Mouse (Mus musculus): Measurements from ENCODE around the gene Cdyl. TPM values are rescaled to one million over a fixed set of nuclear protein-coding genes. Genes with fewer than 3 reads are reported as not detected.

Cdyl gene
- polyA plus RNA-seq, 1 experiment = 10.9 TPM

- Histone ChIP-seq H3K79me2 (ENCODE audit: control insufficient read depth, insufficient read depth) (no peaks in the 10 kb centered on the region), H3K27me3 (ENCODE audit: control insufficient read depth, insufficient read depth, insufficient read length) (no peaks in the 10 kb centered on the region)
- no peak for TF ChIP-seq MAX (IDR thresholded peaks at IDR 0.05; ENCODE audit: low read depth)
- no peak for TF ChIP-seq CEBPB (IDR thresholded peaks at IDR 0.05; ENCODE audit: insufficient read depth, poor library complexity, severe bottlenecking)
- no peak for TF ChIP-seq TCF12 (IDR thresholded peaks at IDR 0.05; ENCODE audit: insufficient read depth, poor library complexity, severe bottlenecking)
- no peak for TF ChIP-seq POLR2AphosphoS2 (IDR thresholded peaks at IDR 0.05; ENCODE audit: insufficient read length, low read depth)
- TF ChIP-seq USF1 (IDR thresholded peaks at IDR 0.05; ENCODE audit: low read depth) = no peak
- TF ChIP-seq REST (IDR thresholded peaks at IDR 0.05; ENCODE audit: insufficient read depth, insufficient read length) = no peak
- no peak for TF ChIP-seq TCF3 (IDR thresholded peaks at IDR 0.05; ENCODE audit: insufficient read length, low read depth)
- TF ChIP-seq E2F4 (IDR thresholded peaks at IDR 0.05; ENCODE audit: insufficient read depth) = no peak
- TF ChIP-seq POLR2A (IDR thresholded peaks at IDR 0.05; ENCODE audit: insufficient read length, low read depth) = no peak
- TF ChIP-seq MYOD1 (IDR thresholded peaks at IDR 0.05; ENCODE audit: control insufficient read depth in 1 of 3, insufficient read length in 2 of 3, low read depth in 2 of 3) = no peak
- no peak for TF ChIP-seq MYOG (IDR thresholded peaks at IDR 0.05; ENCODE audit: control insufficient read depth in 1 of 3, insufficient read depth in 1 of 3, insufficient read length in 2 of 3, low read depth in 2 of 3)
- no peak for TF ChIP-seq SRF (IDR thresholded peaks at IDR 0.05; ENCODE audit: control insufficient read depth, insufficient read length, low read depth)
Observed at GRCm38 (mm10) chr13:35669910-35670469, 10.4 kb downstream of the Cdyl start.

GRCm38 (mm10) chr13:35670875-35671274 lies 11.2 kb downstream of the Cdyl start:
- Histone ChIP-seq H3K4me2 (ENCODE audit: low read depth) (no peak overlapping the region), H3K36me3 (ENCODE audit: control insufficient read depth, insufficient read depth) (no peaks in the 10 kb centered on the region), H3K79me2 (ENCODE audit: control insufficient read depth, insufficient read depth) (no peaks in the 10 kb centered on the region), H3K4me3 (no peak overlapping the region), H3ac (ENCODE audit: control insufficient read depth, insufficient read length) (no peak overlapping the region), H3K27me3 (ENCODE audit: control insufficient read depth, insufficient read depth, insufficient read length) (no peaks in the 10 kb centered on the region)
- no peak for TF ChIP-seq CEBPB (IDR thresholded peaks at IDR 0.05; ENCODE audit: insufficient read depth, poor library complexity, severe bottlenecking)
- TF ChIP-seq POLR2A (IDR thresholded peaks at IDR 0.05; ENCODE audit: insufficient read length, low read depth) = no peak
- no peak for TF ChIP-seq MAX (IDR thresholded peaks at IDR 0.05; ENCODE audit: low read depth)
- TF ChIP-seq TCF3 (IDR thresholded peaks at IDR 0.05; ENCODE audit: insufficient read length, low read depth) = no peak
- TF ChIP-seq REST (IDR thresholded peaks at IDR 0.05; ENCODE audit: insufficient read depth, insufficient read length) = no peak
- TF ChIP-seq MYOG (IDR thresholded peaks at IDR 0.05; ENCODE audit: control insufficient read depth in 1 of 3, insufficient read depth in 1 of 3, insufficient read length in 2 of 3, low read depth in 2 of 3) = no peak
- TF ChIP-seq USF1 (IDR thresholded peaks at IDR 0.05; ENCODE audit: low read depth) = no peak
- no peak for TF ChIP-seq POLR2AphosphoS2 (IDR thresholded peaks at IDR 0.05; ENCODE audit: insufficient read length, low read depth)
- no peak for TF ChIP-seq TCF12 (IDR thresholded peaks at IDR 0.05; ENCODE audit: insufficient read depth, poor library complexity, severe bottlenecking)
- TF ChIP-seq E2F4 (IDR thresholded peaks at IDR 0.05; ENCODE audit: insufficient read depth) = no peak
- no peak for TF ChIP-seq MYOD1 (IDR thresholded peaks at IDR 0.05; ENCODE audit: control insufficient read depth in 1 of 3, insufficient read length in 2 of 3, low read depth in 2 of 3)
- no peak for TF ChIP-seq SRF (IDR thresholded peaks at IDR 0.05; ENCODE audit: control insufficient read depth, insufficient read length, low read depth)

More at GRCm38 (mm10) chr13:35669910-35670469, 10.4 kb downstream of the Cdyl start:
- Histone ChIP-seq H3K4me2 (ENCODE audit: low read depth) (no peak overlapping the region), H3K36me3 (ENCODE audit: control insufficient read depth, insufficient read depth) (no peaks in the 10 kb centered on the region), H3ac (ENCODE audit: control insufficient read depth, insufficient read length) (no peak overlapping the region), H3K4me3 (no peak overlapping the region)

GRCm38 (mm10) chr13:35676921-35677320 lies 17.3 kb downstream of the Cdyl start:
- no peak overlapping the region for H3K4me3 ChIP-seq
- no peaks in the 10 kb centered on the region for H3K27me3 ChIP-seq (ENCODE audit: control insufficient read depth, insufficient read depth, insufficient read length)
- no peak overlapping the region for H3ac ChIP-seq (ENCODE audit: control insufficient read depth, insufficient read length)
- no peaks in the 10 kb centered on the region for H3K79me2 ChIP-seq (ENCODE audit: control insufficient read depth, insufficient read depth)
- TF ChIP-seq USF1 (IDR thresholded peaks at IDR 0.05; ENCODE audit: low read depth) = no peak
- no peak for TF ChIP-seq E2F4 (IDR thresholded peaks at IDR 0.05; ENCODE audit: insufficient read depth)
- no peak for TF ChIP-seq CEBPB (IDR thresholded peaks at IDR 0.05; ENCODE audit: insufficient read depth, poor library complexity, severe bottlenecking)
- TF ChIP-seq POLR2A (IDR thresholded peaks at IDR 0.05; ENCODE audit: insufficient read length, low read depth) = no peak
- TF ChIP-seq MYOG (IDR thresholded peaks at IDR 0.05; ENCODE audit: control insufficient read depth in 1 of 3, insufficient read depth in 1 of 3, insufficient read length in 2 of 3, low read depth in 2 of 3) = no peak
- TF ChIP-seq POLR2AphosphoS2 (IDR thresholded peaks at IDR 0.05; ENCODE audit: insufficient read length, low read depth) = no peak
- TF ChIP-seq REST (IDR thresholded peaks at IDR 0.05; ENCODE audit: insufficient read depth, insufficient read length) = no peak
- no peak for TF ChIP-seq SRF (IDR thresholded peaks at IDR 0.05; ENCODE audit: control insufficient read depth, insufficient read length, low read depth)
- TF ChIP-seq MYOD1 (IDR thresholded peaks at IDR 0.05; ENCODE audit: control insufficient read depth in 1 of 3, insufficient read length in 2 of 3, low read depth in 2 of 3) = no peak
- TF ChIP-seq TCF12 (IDR thresholded peaks at IDR 0.05; ENCODE audit: insufficient read depth, poor library complexity, severe bottlenecking) = no peak
- TF ChIP-seq TCF3 (IDR thresholded peaks at IDR 0.05; ENCODE audit: insufficient read length, low read depth) = no peak
- no peaks in the 10 kb centered on the region for H3K36me3 ChIP-seq (ENCODE audit: control insufficient read depth, insufficient read depth)
- no peak overlapping the region for H3K4me2 ChIP-seq (ENCODE audit: low read depth)

GRCm38 (mm10) chr13:35677433-35678051 lies 17.9 kb downstream of the Cdyl start:
- H3ac ChIP-seq (ENCODE audit: control insufficient read depth, insufficient read length) = no peak overlapping the region
- no peaks in the 10 kb centered on the region for H3K27me3 ChIP-seq (ENCODE audit: control insufficient read depth, insufficient read depth, insufficient read length)
- H3K79me2 ChIP-seq (ENCODE audit: control insufficient read depth, insufficient read depth) = no peaks in the 10 kb centered on the region
- TF ChIP-seq REST (IDR thresholded peaks at IDR 0.05; ENCODE audit: insufficient read depth, insufficient read length) (no peak), MYOD1 (IDR thresholded peaks at IDR 0.05; ENCODE audit: control insufficient read depth in 1 of 3, insufficient read length in 2 of 3, low read depth in 2 of 3) (no peak), MYOG (IDR thresholded peaks at IDR 0.05; ENCODE audit: control insufficient read depth in 1 of 3, insufficient read depth in 1 of 3, insufficient read length in 2 of 3, low read depth in 2 of 3) (no peak), E2F4 (IDR thresholded peaks at IDR 0.05; ENCODE audit: insufficient read depth) (no peak), POLR2A (IDR thresholded peaks at IDR 0.05; ENCODE audit: insufficient read length, low read depth) (no peak), CEBPB (IDR thresholded peaks at IDR 0.05; ENCODE audit: insufficient read depth, poor library complexity, severe bottlenecking) (no peak), TCF3 (IDR thresholded peaks at IDR 0.05; ENCODE audit: insufficient read length, low read depth) (no peak), POLR2AphosphoS2 (IDR thresholded peaks at IDR 0.05; ENCODE audit: insufficient read length, low read depth) (no peak), USF1 (IDR thresholded peaks at IDR 0.05; ENCODE audit: low read depth) (no peak), SRF (IDR thresholded peaks at IDR 0.05; ENCODE audit: control insufficient read depth, insufficient read length, low read depth) (no peak), TCF12 (IDR thresholded peaks at IDR 0.05; ENCODE audit: insufficient read depth, poor library complexity, severe bottlenecking) (no peak), MAX (IDR thresholded peaks at IDR 0.05; ENCODE audit: low read depth) (no peak)
- H3K4me2 ChIP-seq (ENCODE audit: low read depth) = no peak overlapping the region
- H3K4me3 ChIP-seq = no peak overlapping the region
- H3K36me3 ChIP-seq (ENCODE audit: control insufficient read depth, insufficient read depth) = no peaks in the 10 kb centered on the region
